Mouse (Mus musculus) embryonic facial prominence, embryonic 12.5 days (tissue): ENCODE data around the gene Sncb. TPM values are rescaled to one million over a fixed set of nuclear protein-coding genes. Genes with fewer than 3 reads are reported as not detected.

Experiments
- ATAC-seq: fragments of 200-750 bp; cut with Nextera tagmentation; 2 replicates; pipeline ENCODE4 v1.8.0; 2017; ENCODE audit not compliant: insufficient number of reproducible peaks, insufficient read depth, low FRiP score, low TSS enrichment
- H3K27ac ChIP-seq: fragments of 300-500 bp; sonication (generic); 2 replicates; pipeline ENCODE4 v1.5.1; 2016; ENCODE audit warnings: mild to moderate bottlenecking
- H3K27me3 ChIP-seq: fragments of 300-500 bp; sonication (generic); 2 replicates; pipeline ENCODE4 v1.6.1; 2016; ENCODE audit warnings: mild to moderate bottlenecking, moderate library complexity
- H3K36me3 ChIP-seq: fragments of 300-500 bp; sonication (generic); 2 replicates; pipeline ENCODE4 v1.6.1; 2016; ENCODE audit warnings: mild to moderate bottlenecking
- H3K4me1 ChIP-seq: fragments of 300-500 bp; sonication (generic); 2 replicates; pipeline ENCODE4 v1.6.1; 2016
- H3K4me2 ChIP-seq: fragments of 300-500 bp; sonication (generic); replicated peaks from 2 replicates; pipeline ENCODE4 v1.6.1; 2016; ENCODE audit warnings: mild to moderate bottlenecking, moderate library complexity
- H3K4me3 ChIP-seq: fragments of 300-500 bp; sonication (generic); 2 replicates; pipeline ENCODE4 v1.5.1; 2016; ENCODE audit warnings: mild to moderate bottlenecking
- H3K9ac ChIP-seq: fragments of 300-500 bp; sonication (generic); 2 replicates; pipeline ENCODE4 v1.6.1; 2016; ENCODE audit warnings: mild to moderate bottlenecking, moderate library complexity
- H3K9me3 ChIP-seq: fragments of 300-500 bp; sonication (generic); 2 replicates; pipeline ENCODE4 v1.6.1; 2016; ENCODE audit warnings: mild to moderate bottlenecking, moderate library complexity
- WGBS: fragments of 180-500 bp; shearing (Covaris S2); methylation state at CpG from one replicate; pipeline ENCODE4 v1.1.7; 2016; 5-methylcytosine and 5-hydroxymethylcytosine counted together
- polyA plus RNA-seq: library from polyadenylated mRNA; unstranded; fragments of >200 nt; fragmentation: Nextera tagmentation; extraction: Ambion mirVana; gene quantifications from 2 replicates; pipeline ENCODE4 v1.2.1, GENCODE M21; 2016

Sncb gene
- polyA plus RNA-seq = 0.27 and 0.37 TPM in 2 replicates

DNA sequence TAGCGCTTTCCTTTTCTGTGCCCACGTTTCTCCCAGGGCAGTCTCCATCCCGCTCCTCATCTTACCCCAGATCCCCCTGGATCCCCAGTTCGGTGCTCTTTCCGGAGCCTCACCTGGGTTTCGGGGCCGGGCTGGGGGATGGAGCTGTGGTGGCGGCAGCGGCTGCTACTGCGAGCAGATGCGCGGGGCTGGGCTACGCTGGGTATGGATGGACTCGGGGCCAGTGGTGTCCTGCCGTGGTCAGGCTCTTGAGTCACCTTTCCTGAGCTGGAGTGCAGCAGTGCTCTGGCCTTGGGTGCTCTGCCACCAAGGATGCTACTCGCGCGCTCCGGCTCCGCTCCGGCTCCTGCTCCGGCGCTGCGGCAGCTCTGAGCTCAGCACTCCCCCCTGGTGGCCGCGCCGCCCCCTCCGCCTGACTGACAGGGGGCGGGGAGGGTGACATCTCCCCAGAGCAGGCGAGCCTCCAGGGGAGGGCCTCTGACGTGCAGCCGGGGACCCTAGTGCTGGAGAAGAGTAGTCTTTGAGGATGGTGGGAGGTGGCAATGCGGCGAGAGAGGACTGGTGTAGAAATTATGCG is at the start of gene Sncb:
Sncb (minus strand) TSS at position 404 of the 577 bp plus-strand sequence.
- no peaks in the 10 kb centered on the region for H3K36me3 ChIP-seq
- H3K4me1 ChIP-seq = peaks cover 12% of the 10 kb centered on the region
- WGBS = under 1% methylated on average over 35 of the region's 35 CpGs
- no peaks in the 10 kb centered on the region for H3K9me3 ChIP-seq
- ATAC-seq = 0 out of 2 replicates have a peak, but pooled peaks have one; percentile 61
- no peak within 1 kb of the TSS for H3K27ac ChIP-seq
- peak within 1 kb of the TSS; percentile 31 for H3K4me3 ChIP-seq
- peaks cover 63% of the 10 kb centered on the region for H3K27me3 ChIP-seq
- peak within 1 kb of the TSS; percentile 24; the same call in 1 of the 2 replicates for H3K9ac ChIP-seq
- peak within 1 kb of the TSS; percentile 64 for H3K4me2 ChIP-seq

DNA sequence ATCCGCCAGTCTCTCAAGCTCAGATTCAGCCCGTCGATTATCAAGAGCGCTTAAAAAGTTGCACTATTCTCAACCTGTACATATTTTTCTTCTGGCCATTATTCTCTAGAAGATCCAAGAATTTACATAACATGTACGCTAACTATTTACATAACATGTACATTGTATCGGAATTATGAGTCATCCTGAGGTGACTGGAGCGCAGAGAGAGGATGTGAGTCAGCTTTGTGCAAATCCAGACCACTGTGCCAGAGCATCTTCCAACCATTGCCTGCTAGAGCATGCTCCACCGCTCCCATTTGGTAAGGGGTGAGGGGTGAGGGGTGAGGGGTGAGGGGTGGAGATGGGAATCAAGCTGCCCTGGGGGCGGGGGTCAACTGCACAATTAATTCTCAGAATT is 47.0 kb upstream of the Sncb start:
- H3K4me2 ChIP-seq = no peak overlapping the region
- 88% methylated on average over 9 of the region's 9 CpGs for WGBS
- H3K4me1 ChIP-seq = no peaks in the 10 kb centered on the region
- no peak overlapping the region for H3K4me3 ChIP-seq
- H3K27me3 ChIP-seq = no peaks in the 10 kb centered on the region
- H3K9ac ChIP-seq = no peak overlapping the region
- no peaks in the 10 kb centered on the region for H3K36me3 ChIP-seq
- ATAC-seq = no peak
- no peaks in the 10 kb centered on the region for H3K9me3 ChIP-seq
- no peak overlapping the region for H3K27ac ChIP-seq

DNA sequence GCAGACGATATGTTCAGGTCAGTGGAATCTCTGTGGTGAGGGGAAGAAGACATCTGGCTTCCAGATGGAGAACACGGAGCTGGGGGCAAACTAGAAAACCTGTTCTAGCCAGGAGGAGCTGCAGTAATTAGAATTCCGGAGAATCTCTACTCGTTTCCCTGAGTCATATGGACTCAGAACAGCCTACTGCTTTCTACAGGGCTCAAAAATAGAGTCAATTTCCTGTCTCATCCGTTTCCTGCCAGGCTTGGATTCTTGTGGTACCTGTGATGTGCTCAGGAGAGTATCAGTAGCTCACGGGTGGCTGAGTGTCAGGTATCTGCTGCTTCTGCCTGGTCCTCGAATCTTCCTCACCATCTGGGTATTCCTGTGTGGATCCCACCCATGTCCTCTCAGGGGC is 45.1 kb upstream of the Sncb start:
- no peak for ATAC-seq
- Histone ChIP-seq H3K9me3 (no peaks in the 10 kb centered on the region), H3K4me3 (no peak overlapping the region), H3K4me1 (no peaks in the 10 kb centered on the region), H3K27me3 (peaks cover 4% of the 10 kb centered on the region), H3K9ac (no peak overlapping the region), H3K36me3 (no peaks in the 10 kb centered on the region), H3K4me2 (no peak overlapping the region), H3K27ac (no peak overlapping the region)
- WGBS = 33% methylated on average over 7 of the region's 7 CpGs

DNA sequence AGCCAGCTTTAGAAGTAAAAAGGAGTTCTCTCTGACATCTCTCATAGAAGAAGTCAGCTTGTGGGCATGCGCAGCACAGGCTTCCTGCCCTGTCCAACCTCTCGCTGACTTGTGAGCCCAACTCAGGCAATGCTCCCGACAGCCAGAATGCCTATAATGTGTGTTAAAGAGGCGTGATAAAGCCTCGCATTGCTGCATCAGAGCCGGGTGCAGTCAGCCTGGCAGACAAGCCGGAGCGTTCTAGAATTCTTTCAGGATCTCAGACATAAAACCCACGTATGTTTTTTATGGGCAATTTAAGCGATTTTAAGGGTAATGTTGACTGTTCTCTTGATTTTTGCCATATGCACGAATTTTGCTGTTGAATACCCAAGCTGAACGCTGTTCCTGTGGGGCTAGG is 41.7 kb upstream of the Sncb start:
- ATAC-seq = no peak
- no peak overlapping the region for H3K9ac ChIP-seq

DNA sequence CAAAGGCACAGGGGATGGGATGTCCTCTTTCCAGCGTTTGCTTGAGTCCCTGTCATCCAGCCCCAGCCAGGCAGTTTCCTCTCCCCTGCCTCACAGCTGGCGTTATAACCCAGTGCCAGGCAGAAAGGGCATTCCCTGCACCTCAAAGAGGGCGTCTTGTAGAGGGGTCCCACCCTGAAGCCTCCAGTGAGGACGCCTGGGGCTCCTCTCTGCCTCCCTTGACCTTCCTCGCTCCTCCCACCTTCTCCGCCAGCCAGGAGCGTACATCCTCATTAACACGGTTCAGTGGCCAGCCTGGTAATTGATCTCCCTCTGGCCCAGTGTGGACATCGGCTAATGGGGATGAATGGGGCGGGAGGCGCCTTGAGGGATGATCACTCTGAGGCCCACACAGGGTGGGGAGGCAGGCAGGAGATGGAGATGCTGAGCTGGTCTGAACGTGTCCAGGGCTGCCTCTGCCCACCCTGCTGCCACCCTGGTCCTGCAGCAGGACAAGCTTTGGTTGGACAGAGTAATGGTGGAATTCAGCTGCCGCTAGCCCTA is 40.1 kb upstream of the Sncb start:
- Histone ChIP-seq H3K27me3 (peaks cover 24% of the 10 kb centered on the region), H3K4me1 (no peaks in the 10 kb centered on the region), H3K27ac (no peak overlapping the region), H3K4me3 (no peak overlapping the region), H3K9me3 (no peaks in the 10 kb centered on the region), H3K9ac (no peak overlapping the region), H3K4me2 (no peak overlapping the region), H3K36me3 (no peaks in the 10 kb centered on the region)
- WGBS = 25% methylated on average over 13 of the region's 13 CpGs
- no peak for ATAC-seq

More for the DNA sequence above, 41.7 kb upstream of the Sncb start:
- Histone ChIP-seq H3K4me1 (no peaks in the 10 kb centered on the region), H3K36me3 (no peaks in the 10 kb centered on the region), H3K9me3 (no peaks in the 10 kb centered on the region), H3K4me3 (no peak overlapping the region), H3K27ac (no peak overlapping the region), H3K27me3 (peaks cover 24% of the 10 kb centered on the region), H3K4me2 (no peak overlapping the region)
- WGBS = 76% methylated on average over 12 of the region's 12 CpGs

DNA sequence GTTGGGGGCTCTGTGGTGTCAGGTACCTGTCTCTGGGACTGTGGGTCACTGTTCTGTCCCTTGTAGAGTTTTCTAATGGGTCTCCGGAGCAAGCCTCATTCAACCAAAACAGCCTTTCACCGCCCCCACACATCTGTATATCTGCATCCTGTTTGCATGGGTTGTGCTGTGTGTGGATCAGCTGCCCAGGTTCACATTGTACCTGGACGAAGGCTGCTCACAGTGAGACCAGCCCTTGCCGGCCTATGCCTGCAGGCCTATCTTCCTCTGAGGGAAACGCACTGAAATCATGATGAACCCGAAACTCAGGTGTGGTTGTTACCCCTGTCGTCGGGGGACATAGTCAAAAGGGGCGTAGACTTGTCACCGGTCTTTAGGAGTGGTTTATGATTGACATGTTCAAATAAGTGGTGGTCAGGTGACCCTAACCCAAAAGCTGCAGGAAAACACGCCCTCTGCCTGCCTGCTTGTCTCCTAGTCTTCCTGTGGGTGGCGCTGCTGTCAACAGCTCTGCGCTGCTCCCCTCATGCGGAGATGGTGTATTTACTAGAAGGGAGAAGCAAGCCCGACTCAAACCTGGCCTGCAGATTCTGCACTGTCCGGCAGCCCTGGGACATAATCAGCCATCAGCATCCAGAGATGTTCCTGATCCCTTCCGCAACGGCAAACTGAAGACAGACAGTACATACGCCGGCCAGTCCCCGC is 38.9 kb upstream of the Sncb start:
- H3K36me3 ChIP-seq = no peaks in the 10 kb centered on the region
- no peak for ATAC-seq
- H3K4me2 ChIP-seq = no peak overlapping the region
- peaks cover 24% of the 10 kb centered on the region for H3K27me3 ChIP-seq
- H3K9ac ChIP-seq = no peak overlapping the region
- no peaks in the 10 kb centered on the region for H3K4me1 ChIP-seq
- 39% methylated on average over 21 of the region's 21 CpGs for WGBS
- no peak overlapping the region for H3K4me3 ChIP-seq
- H3K9me3 ChIP-seq = no peaks in the 10 kb centered on the region
- H3K27ac ChIP-seq = no peak overlapping the region

DNA sequence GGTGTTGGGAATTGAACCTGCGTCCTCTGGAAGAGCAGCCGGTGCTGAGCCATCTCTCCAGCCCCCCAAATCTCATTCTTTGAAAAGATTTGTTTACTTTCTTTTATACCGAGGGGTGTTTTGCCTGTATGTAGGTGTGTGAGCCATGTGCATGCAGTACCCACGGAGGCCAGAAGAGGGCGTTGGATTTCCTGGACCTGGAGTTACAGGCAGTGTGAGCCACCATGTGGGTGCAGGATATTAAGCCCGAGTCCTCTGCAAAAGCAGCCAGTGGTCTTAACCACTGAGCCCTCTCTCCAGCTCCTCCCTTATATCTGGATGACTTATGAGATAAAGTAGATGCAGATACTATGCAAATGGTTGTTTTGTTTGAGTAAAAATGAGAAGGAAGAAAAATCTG is 36.6 kb upstream of the Sncb start:
- no peaks in the 10 kb centered on the region for H3K36me3 ChIP-seq
- H3K27ac ChIP-seq = no peak overlapping the region
- no peaks in the 10 kb centered on the region for H3K9me3 ChIP-seq
- H3K4me2 ChIP-seq = no peak overlapping the region
- H3K9ac ChIP-seq = no peak overlapping the region
- no peak for ATAC-seq
- no peak overlapping the region for H3K4me3 ChIP-seq
- no peaks in the 10 kb centered on the region for H3K4me1 ChIP-seq
- H3K27me3 ChIP-seq = peaks cover 30% of the 10 kb centered on the region
- WGBS = 79% methylated on average over 6 of the region's 6 CpGs

DNA sequence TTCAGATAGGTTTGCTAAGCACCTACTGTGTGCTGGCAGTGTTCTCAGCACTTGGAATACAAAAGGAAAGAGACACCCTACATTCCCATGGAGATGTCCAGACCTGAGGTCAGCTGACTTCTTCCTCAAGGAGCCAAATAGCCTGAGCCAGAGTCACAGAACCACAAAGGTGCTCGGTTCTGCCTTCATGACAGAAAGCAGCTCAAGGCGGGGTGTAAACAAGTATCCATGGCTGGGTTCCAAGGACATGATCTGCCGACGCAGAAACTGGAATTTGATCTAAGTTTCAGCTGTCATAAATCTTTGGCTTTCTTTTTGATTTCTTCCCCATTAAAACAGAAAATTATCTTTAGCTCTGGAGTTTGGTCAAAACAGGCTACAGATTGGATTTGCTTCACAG is 33.8 kb upstream of the Sncb start:
- peaks cover 16% of the 10 kb centered on the region for H3K27me3 ChIP-seq
- no peak overlapping the region for H3K9ac ChIP-seq
- no peak overlapping the region for H3K4me3 ChIP-seq
- H3K9me3 ChIP-seq = no peaks in the 10 kb centered on the region
- H3K27ac ChIP-seq = no peak overlapping the region
- H3K4me1 ChIP-seq = no peaks in the 10 kb centered on the region
- 68% methylated on average over 4 of the region's 4 CpGs for WGBS
- no peak for ATAC-seq
- no peaks in the 10 kb centered on the region for H3K36me3 ChIP-seq
- no peak overlapping the region for H3K4me2 ChIP-seq

DNA sequence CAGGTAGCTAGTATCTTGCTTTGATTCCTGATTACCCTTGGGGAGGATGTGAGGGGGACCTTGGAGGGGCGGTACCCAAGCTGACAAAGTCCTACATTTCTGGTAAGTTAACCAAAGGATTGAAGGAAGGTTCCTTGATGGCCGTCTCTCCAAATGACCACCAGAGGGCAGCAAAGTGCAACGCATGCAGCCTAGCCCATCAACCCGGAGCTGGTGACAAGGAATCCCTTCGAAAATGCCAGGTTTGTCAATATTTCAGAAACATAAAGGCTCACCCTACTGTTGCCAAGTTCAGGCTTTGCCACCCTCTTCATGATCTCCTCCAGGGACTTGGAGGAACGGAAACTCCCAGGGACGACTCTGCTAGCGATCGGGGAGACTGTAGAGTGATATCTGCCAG is 33.3 kb upstream of the Sncb start:
- H3K9ac ChIP-seq = no peak overlapping the region
- 22% methylated on average over 9 of the region's 9 CpGs for WGBS

DNA sequence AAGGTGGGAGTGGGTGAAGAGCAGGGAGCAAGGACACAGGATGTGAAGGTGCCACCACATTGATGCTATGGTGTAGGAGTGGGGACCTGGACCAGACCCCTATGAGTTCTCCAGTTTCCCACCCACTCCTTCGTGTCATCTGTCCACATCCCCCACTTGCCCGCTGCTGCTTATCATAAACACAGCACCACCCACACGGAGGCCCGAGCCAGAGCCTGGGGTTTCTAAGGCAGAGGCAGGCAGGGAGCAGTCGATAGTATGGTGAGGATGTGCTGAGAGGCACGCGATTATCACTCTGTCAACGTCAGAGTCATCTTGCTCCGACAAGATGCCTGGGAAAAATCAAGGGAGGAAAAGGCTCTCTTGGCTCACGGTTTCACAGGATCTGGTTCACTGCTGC is 32.3 kb upstream of the Sncb start:
- no peak overlapping the region for H3K9ac ChIP-seq
- H3K4me3 ChIP-seq = no peak overlapping the region
- no peak overlapping the region for H3K4me2 ChIP-seq
- no peak for ATAC-seq
- H3K4me1 ChIP-seq = no peaks in the 10 kb centered on the region
- peaks cover 9% of the 10 kb centered on the region for H3K27me3 ChIP-seq
- WGBS = 79% methylated on average over 10 of the region's 10 CpGs
- no peaks in the 10 kb centered on the region for H3K36me3 ChIP-seq
- H3K9me3 ChIP-seq = no peaks in the 10 kb centered on the region
- H3K27ac ChIP-seq = no peak overlapping the region

More for the DNA sequence above, 33.3 kb upstream of the Sncb start:
- H3K27ac ChIP-seq = no peak overlapping the region
- no peaks in the 10 kb centered on the region for H3K4me1 ChIP-seq
- peaks cover 11% of the 10 kb centered on the region for H3K27me3 ChIP-seq
- H3K9me3 ChIP-seq = no peaks in the 10 kb centered on the region
- no peak overlapping the region for H3K4me2 ChIP-seq
- no peak overlapping the region for H3K4me3 ChIP-seq
- no peaks in the 10 kb centered on the region for H3K36me3 ChIP-seq
- ATAC-seq = no peak

DNA sequence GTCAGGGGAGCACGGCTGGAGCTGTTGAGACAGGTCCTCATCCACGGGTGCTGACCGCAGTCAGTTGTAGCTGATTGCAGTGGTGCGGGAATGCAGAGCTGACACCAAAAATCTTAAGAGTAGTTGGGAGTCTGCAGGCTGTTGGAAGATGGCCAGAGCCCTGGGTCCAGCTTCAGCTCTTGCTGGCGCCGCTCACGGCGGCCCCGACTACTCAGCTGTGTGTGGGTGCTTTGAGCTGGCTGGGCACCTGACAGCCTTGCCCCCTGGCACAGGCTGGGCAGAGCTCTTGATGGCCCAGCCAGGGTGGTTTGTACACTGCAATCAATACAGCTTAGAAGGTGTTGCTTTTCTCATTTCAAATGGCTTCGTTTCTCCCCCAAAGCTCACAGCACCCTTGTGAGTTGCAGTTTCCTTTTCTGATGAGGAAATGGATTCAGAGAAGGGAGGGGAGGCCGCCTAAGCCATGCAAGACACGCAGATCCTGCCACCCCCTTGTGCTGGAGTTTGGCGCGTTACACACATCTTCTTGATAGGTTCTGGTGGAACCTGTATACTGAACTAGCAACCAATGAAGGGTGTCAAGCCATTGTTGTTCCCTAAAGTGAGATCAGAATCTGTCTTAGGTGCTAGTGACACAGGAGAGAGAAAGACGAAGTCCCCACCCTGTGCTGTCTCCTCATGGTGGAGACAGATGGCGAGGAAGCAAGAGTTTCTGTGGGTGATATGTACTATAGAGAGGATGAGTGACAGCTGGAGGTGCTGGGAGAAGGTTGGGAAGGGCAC is 31.7 kb upstream of the Sncb start:
- Histone ChIP-seq H3K36me3 (no peaks in the 10 kb centered on the region), H3K27me3 (peaks cover 10% of the 10 kb centered on the region), H3K9ac (no peak overlapping the region), H3K9me3 (no peaks in the 10 kb centered on the region), H3K4me3 (no peak overlapping the region), H3K27ac (no peak overlapping the region), H3K4me1 (no peaks in the 10 kb centered on the region), H3K4me2 (no peak overlapping the region)
- no peak for ATAC-seq
- WGBS = 76% methylated on average over 16 of the region's 16 CpGs
